Mouse (Mus musculus) olfactory bulb, adult 2 months (tissue): ENCODE data around the gene Zfp638.

ENCODE experiments used
- CTCF ChIP-seq: fragments of 200-500 bp; IDR thresholded peaks from 2 replicates; pipeline ENCODE4 v1.5.1; 2012; ENCODE audit warnings: low read depth, mild to moderate bottlenecking, low read length, moderate library complexity; ENCODE audit not compliant: insufficient read depth
- POLR2A ChIP-seq: fragments of 200-500 bp; IDR thresholded peaks from 2 replicates; pipeline ENCODE4 v1.6.1; 2012; ENCODE audit warnings: mild to moderate bottlenecking, low read depth, low read length, moderate library complexity; ENCODE audit not compliant: insufficient read depth

DNA sequence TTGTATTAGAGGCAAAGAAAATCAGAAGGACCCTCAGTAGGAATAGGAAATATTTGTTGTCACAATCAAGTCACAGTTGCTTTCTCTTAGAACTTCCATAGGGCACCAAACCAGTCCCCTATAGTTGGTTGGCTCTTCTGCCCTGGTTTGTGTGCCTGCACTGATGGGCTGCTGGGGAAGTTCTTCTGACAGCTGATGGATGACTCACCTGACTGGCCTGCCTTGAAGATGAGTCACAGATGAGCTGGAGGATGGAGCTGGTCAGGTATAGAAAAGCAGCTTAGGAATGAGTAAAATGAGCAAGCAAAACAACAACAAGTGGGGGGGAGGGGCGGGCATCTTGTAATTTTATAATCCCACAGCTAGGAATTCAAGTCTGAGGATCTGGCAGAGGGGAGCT lies 135.8 kb downstream of the Zfp638 start:
- no peak for TF ChIP-seq POLR2A
- TF ChIP-seq CTCF: no peak
